Mouse (Mus musculus) limb, embryonic 14.5 days (tissue): ENCODE data around the gene Cebpe. TPM values are rescaled to one million over a fixed set of nuclear protein-coding genes. Genes with fewer than 3 reads are reported as not detected.

Source experiments
- ATAC-seq: fragments of 200-750 bp; cut with Nextera tagmentation; 2 replicates; pipeline ENCODE4 v1.8.0; 2017; ENCODE audit warnings: low read depth, moderate number of reproducible peaks, moderate TSS enrichment; ENCODE audit not compliant: low FRiP score
- DNase-seq: peaks from one replicate; pipeline ENCODE4 v3.0.0-alpha.2; 2015; ENCODE audit warnings: low spot score
- H3K27ac ChIP-seq: fragments of 300-500 bp; sonication (generic); replicated peaks from 2 replicates; pipeline ENCODE4 v1.5.1; 2014; ENCODE audit warnings: low read depth, mild to moderate bottlenecking, low read length, moderate library complexity, mixed read lengths
- H3K27me3 ChIP-seq: fragments of 300-500 bp; sonication (generic); 2 replicates; pipeline ENCODE4 v1.6.1; 2014; ENCODE audit warnings: low read length, mixed read lengths; ENCODE audit not compliant: control insufficient read depth, insufficient read depth
- H3K36me3 ChIP-seq: fragments of 300-500 bp; sonication (generic); 2 replicates; pipeline ENCODE4 v1.6.1; 2014; ENCODE audit warnings: mild to moderate bottlenecking, low read length, moderate library complexity, mixed read lengths; ENCODE audit not compliant: control insufficient read depth, insufficient read depth
- H3K4me1 ChIP-seq: fragments of 300-500 bp; sonication (generic); 2 replicates; pipeline ENCODE4 v1.6.1; 2014; ENCODE audit warnings: antibody characterized with exemption, low read length, mixed read lengths; ENCODE audit not compliant: control insufficient read depth, insufficient read depth
- H3K4me2 ChIP-seq: fragments of 300-500 bp; sonication (generic); replicated peaks from 2 replicates; pipeline ENCODE4 v1.6.1; 2014; ENCODE audit warnings: low read depth, mild to moderate bottlenecking, low read length, moderate library complexity; ENCODE audit not compliant: severe bottlenecking
- H3K4me3 ChIP-seq: fragments of 300-500 bp; sonication (generic); replicated peaks from 2 replicates; pipeline ENCODE4 v1.5.1; 2014; ENCODE audit warnings: low read length
- H3K9ac ChIP-seq: fragments of 300-500 bp; sonication (generic); 2 replicates; pipeline ENCODE4 v1.6.1; 2014; ENCODE audit warnings: mild to moderate bottlenecking, low read depth, low read length, moderate library complexity; ENCODE audit not compliant: severe bottlenecking
- H3K9me3 ChIP-seq: fragments of 300-500 bp; sonication (generic); 2 replicates; pipeline ENCODE4 v1.6.1; 2016; ENCODE audit warnings: low read length; ENCODE audit not compliant: control insufficient read depth
- POLR2A ChIP-seq: fragments of 200-500 bp; IDR thresholded peaks from 2 replicates; pipeline ENCODE4 v1.8.0; 2012; ENCODE audit warnings: inconsistent platforms, mild to moderate bottlenecking, moderate library complexity, borderline replicate concordance; ENCODE audit not compliant: insufficient read depth, insufficient read length; ENCODE audit errors: extremely low read depth
- WGBS: fragments of 180-500 bp; shearing (Covaris S2); extraction: QIAGEN DNeasy Blood & Tissue Kit; methylation state at CpG from one replicate; pipeline ENCODE4 v1.1.7; 2014; 5-methylcytosine and 5-hydroxymethylcytosine counted together
- polyA plus RNA-seq, 2 experiments: library from polyadenylated mRNA; depleted of rRNA in 1 of 2; stranded (reverse) in 1 of 2; unstranded in 1 of 2; fragments of >200 nt; fragmentation: Nextera tagmentation in 1 of 2; extraction: Ambion mirVana in 1 of 2; gene quantifications; 2 replicates each; pipeline versions ENCODE4 v1.2.1 to v1.2.3; 2012 to 2014

Gene Cebpe
- polyA plus RNA-seq, 2 experiments, result 0.23 to 0.30 TPM

GRCm38 (mm10) chr14:54695042-54695441, 16.9 kb downstream of the Cebpe start:
- Histone ChIP-seq H3K4me3 (no peak overlapping the region), H3K4me1 (no peaks in the 10 kb centered on the region), H3K9me3 (no peaks in the 10 kb centered on the region), H3K9ac (no peak overlapping the region), H3K27ac (no peak overlapping the region), H3K36me3 (peaks cover 24% of the 10 kb centered on the region), H3K4me2 (no peak overlapping the region), H3K27me3 (no peaks in the 10 kb centered on the region)
- ATAC-seq (no peak), DNase-seq (no peak)
- WGBS, result 74% methylated on average over 6 of the region's 6 CpGs
- TF ChIP-seq POLR2A, result no peak

GRCm38 (mm10) chr14:54687251-54687650, 24.7 kb downstream of the Cebpe start:
- H3K9me3 ChIP-seq, result no peaks in the 10 kb centered on the region
- WGBS, result 3% methylated on average over 8 of the region's 8 CpGs
- peak overlapping the region; percentile 63 for H3K27ac ChIP-seq
- ATAC-seq (no peak), DNase-seq (no peak)
- peak overlapping the region; percentile 69 for H3K4me2 ChIP-seq
- no peak for TF ChIP-seq POLR2A
- H3K27me3 ChIP-seq, result no peaks in the 10 kb centered on the region
- H3K9ac ChIP-seq, result peak overlapping the region; percentile 97
- peak overlapping the region; percentile 85 for H3K4me3 ChIP-seq
- H3K36me3 ChIP-seq, result peaks cover 32% of the 10 kb centered on the region
- peaks cover 18% of the 10 kb centered on the region for H3K4me1 ChIP-seq

GRCm38 (mm10) chr14:54686522-54687143, 25.3 kb downstream of the Cebpe start, which contains the start of gene Acin1:
Acin1 (minus strand) TSS chr14:54686931.
- TF ChIP-seq POLR2A, result peak; percentile 78; the same call in 1 of the 2 replicates
- Histone ChIP-seq H3K9ac (peak within 1 kb of the TSS; percentile 97), H3K36me3 (peaks cover 37% of the 10 kb centered on the region), H3K9me3 (no peaks in the 10 kb centered on the region), H3K27ac (peak within 1 kb of the TSS; percentile 95), H3K4me3 (peak within 1 kb of the TSS; percentile 85), H3K27me3 (no peaks in the 10 kb centered on the region), H3K4me1 (peaks cover 18% of the 10 kb centered on the region), H3K4me2 (peak within 1 kb of the TSS; percentile 69)
- WGBS, result under 1% methylated on average over 40 of the region's 44 CpGs
- DNase-seq, result peak; percentile 100
- peak; percentile 96 for ATAC-seq

GRCm38 (mm10) chr14:54686063-54686521, 25.9 kb downstream of the Cebpe start, which contains the start of gene 1700123O20Rik:
1700123O20Rik (plus strand) TSS chr14:54686216.
- Histone ChIP-seq H3K9me3 (no peaks in the 10 kb centered on the region), H3K4me3 (peak within 1 kb of the TSS; percentile 85), H3K9ac (peak within 1 kb of the TSS; percentile 97), H3K4me2 (peak within 1 kb of the TSS; percentile 69), H3K27me3 (no peaks in the 10 kb centered on the region), H3K4me1 (peaks cover 18% of the 10 kb centered on the region), H3K36me3 (peaks cover 37% of the 10 kb centered on the region), H3K27ac (peak within 1 kb of the TSS; percentile 95)
- TF ChIP-seq POLR2A, result no peak
- 0% methylated on average over 26 of the region's 41 CpGs for WGBS
- peak; percentile 79 for ATAC-seq
- DNase-seq, result peak; percentile 73

- Histone ChIP-seq H3K9me3 (no peaks in the 10 kb centered on the region), H3K4me1 (peaks cover 18% of the 10 kb centered on the region), H3K36me3 (peaks cover 31% of the 10 kb centered on the region), H3K27me3 (no peaks in the 10 kb centered on the region), H3K9ac (peak overlapping the region; percentile 97), H3K27ac (peak overlapping the region; percentile 95; the same call in 1 of the 2 replicates), H3K4me3 (peak overlapping the region; percentile 85), H3K4me2 (peak overlapping the region; percentile 59)
- 6% methylated on average over 8 of the region's 8 CpGs for WGBS
- no peak for TF ChIP-seq POLR2A
- no peak for ATAC-seq
- no peak for DNase-seq
These were observed 26.5 kb downstream of the Cebpe start for GRCm38 (mm10) chr14:54685471-54685870.
